Mouse (Mus musculus) neural tube, embryonic 12.5 days (tissue): ENCODE results near the gene Gm10073. TPM values are rescaled to one million over a fixed set of nuclear protein-coding genes. Genes with fewer than 3 reads are reported as not detected.
"Not testable (repeated sequence)": the region's sequence is repeated elsewhere in the genome, so short reads cannot be mapped to it uniquely, and the experiment has no call there.

Experiments used
- ATAC-seq: fragments of 200-750 bp; cut with Nextera tagmentation; 2 replicates; pipeline ENCODE4 v1.8.0; 2017; ENCODE audit warnings: low read depth, mild to moderate bottlenecking, moderate TSS enrichment, moderate library complexity; ENCODE audit not compliant: low FRiP score
- H3K27ac ChIP-seq: fragments of 300-500 bp; sonication (generic); 2 replicates; pipeline ENCODE4 v1.5.1; 2016
- H3K27me3 ChIP-seq: fragments of 300-500 bp; sonication (generic); replicated peaks from 2 replicates; pipeline ENCODE4 v1.6.1; 2016; ENCODE audit warnings: mild to moderate bottlenecking
- H3K36me3 ChIP-seq: fragments of 300-500 bp; sonication (generic); 2 replicates; pipeline ENCODE4 v1.6.1; 2016; ENCODE audit warnings: mild to moderate bottlenecking
- H3K4me1 ChIP-seq: fragments of 300-500 bp; sonication (generic); 2 replicates; pipeline ENCODE4 v1.6.1; 2016
- H3K4me2 ChIP-seq: fragments of 300-500 bp; sonication (generic); replicated peaks from 2 replicates; pipeline ENCODE4 v1.6.1; 2016; ENCODE audit warnings: mild to moderate bottlenecking
- H3K4me3 ChIP-seq: fragments of 300-500 bp; sonication (generic); 2 replicates; pipeline ENCODE4 v1.5.1; 2016
- H3K9ac ChIP-seq: fragments of 300-500 bp; sonication (generic); 2 replicates; pipeline ENCODE4 v1.6.1; 2016; ENCODE audit warnings: mild to moderate bottlenecking
- H3K9me3 ChIP-seq: fragments of 300-500 bp; sonication (generic); 2 replicates; pipeline ENCODE4 v1.6.1; 2016; ENCODE audit warnings: mild to moderate bottlenecking
- WGBS: fragments of 180-500 bp; shearing (Covaris S2); methylation state at CpG from one replicate; pipeline ENCODE4 v1.1.7; 2016; 5-methylcytosine and 5-hydroxymethylcytosine counted together
- polyA plus RNA-seq: library from polyadenylated mRNA; unstranded; fragments of >200 nt; fragmentation: Nextera tagmentation; extraction: Ambion mirVana; gene quantifications from 2 replicates; pipeline ENCODE4 v1.2.1, GENCODE M21; 2016

Gm10073 gene
- polyA plus RNA-seq, 1 experiment from 2014 or later = 2.9 TPM

- 72% methylated on average over 7 of the region's 7 CpGs for WGBS
- peaks cover 27% of the 10 kb centered on the region for H3K27me3 ChIP-seq
- no peak overlapping the region for H3K9ac ChIP-seq
- H3K9me3 ChIP-seq = no peaks in the 10 kb centered on the region
- H3K36me3 ChIP-seq = no peaks in the 10 kb centered on the region
- no peak overlapping the region for H3K27ac ChIP-seq
- ATAC-seq = no peak
- no peak overlapping the region for H3K4me3 ChIP-seq
- no peak overlapping the region for H3K4me2 ChIP-seq
- H3K4me1 ChIP-seq = no peaks in the 10 kb centered on the region
Observed at GRCm38 (mm10) chr8:106609076-106609903, 36.0 kb upstream of the Gm10073 start.

- Histone ChIP-seq H3K27me3 (peaks cover 36% of the 10 kb centered on the region), H3K4me1 (peaks cover 8% of the 10 kb centered on the region), H3K36me3 (no peaks in the 10 kb centered on the region), H3K9ac (no peak overlapping the region), H3K9me3 (no peaks in the 10 kb centered on the region), H3K4me2 (no peak overlapping the region), H3K4me3 (no peak overlapping the region), H3K27ac (no peak overlapping the region)
- WGBS = 60% methylated on average over 3 of the region's 3 CpGs
- ATAC-seq = no peak
Observed at GRCm38 (mm10) chr8:106608425-106608824, 35.2 kb upstream of the Gm10073 start.

- H3K4me1 ChIP-seq = peaks cover 13% of the 10 kb centered on the region
- not testable (repeated sequence) for H3K4me3 ChIP-seq, H3K27ac ChIP-seq, H3K9ac ChIP-seq, H3K9me3 ChIP-seq, H3K36me3 ChIP-seq, ATAC-seq, H3K4me2 ChIP-seq
- peaks cover 42% of the 10 kb centered on the region for H3K27me3 ChIP-seq
- WGBS = 88% methylated on average over 4 of the region's 4 CpGs
Observed at GRCm38 (mm10) chr8:106607783-106608182, 34.5 kb upstream of the Gm10073 start.

GRCm38 (mm10) chr8:106606601-106607145 lies 33.4 kb upstream of the Gm10073 start:
- no peaks in the 10 kb centered on the region for H3K9me3 ChIP-seq
- peaks cover 13% of the 10 kb centered on the region for H3K4me1 ChIP-seq
- no peak overlapping the region for H3K9ac ChIP-seq
- peaks cover 53% of the 10 kb centered on the region for H3K27me3 ChIP-seq
- no peak overlapping the region for H3K4me3 ChIP-seq
- no peak overlapping the region for H3K4me2 ChIP-seq
- ATAC-seq = no peak
- no peak overlapping the region for H3K27ac ChIP-seq
- WGBS = 52% methylated on average over 12 of the region's 15 CpGs
- H3K36me3 ChIP-seq = no peaks in the 10 kb centered on the region

- no peak overlapping the region for H3K4me3 ChIP-seq
- 56% methylated on average over 4 of the region's 4 CpGs for WGBS
- no peak overlapping the region for H3K27ac ChIP-seq
- no peak for ATAC-seq
- no peaks in the 10 kb centered on the region for H3K36me3 ChIP-seq
- no peak overlapping the region for H3K4me2 ChIP-seq
- no peaks in the 10 kb centered on the region for H3K9me3 ChIP-seq
- peaks cover 58% of the 10 kb centered on the region for H3K27me3 ChIP-seq
- H3K4me1 ChIP-seq = peaks cover 13% of the 10 kb centered on the region
- no peak overlapping the region for H3K9ac ChIP-seq
Observed at GRCm38 (mm10) chr8:106606121-106606520, 32.9 kb upstream of the Gm10073 start.

- no peaks in the 10 kb centered on the region for H3K36me3 ChIP-seq
- no peaks in the 10 kb centered on the region for H3K9me3 ChIP-seq
- 80% methylated on average over 7 of the region's 7 CpGs for WGBS
- no peak overlapping the region for H3K4me3 ChIP-seq
- no peak overlapping the region for H3K4me2 ChIP-seq
- no peak overlapping the region for H3K9ac ChIP-seq
- no peak overlapping the region for H3K27ac ChIP-seq
- ATAC-seq = no peak
- H3K27me3 ChIP-seq = peaks cover 60% of the 10 kb centered on the region
- peaks cover 13% of the 10 kb centered on the region for H3K4me1 ChIP-seq
Observed at GRCm38 (mm10) chr8:106605657-106606056, 32.4 kb upstream of the Gm10073 start.

GRCm38 (mm10) chr8:106603933-106604332 lies 30.7 kb upstream of the Gm10073 start:
- H3K9me3 ChIP-seq = no peaks in the 10 kb centered on the region
- H3K4me2 ChIP-seq = peak overlapping the region; percentile 86
- no peak for ATAC-seq
- no peak overlapping the region for H3K27ac ChIP-seq
- H3K36me3 ChIP-seq = no peaks in the 10 kb centered on the region
- H3K27me3 ChIP-seq = peaks cover 60% of the 10 kb centered on the region
- 1% methylated on average over 19 of the region's 19 CpGs for WGBS
- H3K4me3 ChIP-seq = peak overlapping the region; percentile 43
- H3K9ac ChIP-seq = no peak overlapping the region
- H3K4me1 ChIP-seq = peaks cover 13% of the 10 kb centered on the region

- Histone ChIP-seq H3K36me3 (no peaks in the 10 kb centered on the region), H3K9me3 (no peaks in the 10 kb centered on the region), H3K4me3 (peak within 1 kb of the TSS; percentile 43), H3K27me3 (peaks cover 60% of the 10 kb centered on the region), H3K4me2 (peak within 1 kb of the TSS; percentile 86), H3K9ac (peak within 1 kb of the TSS; percentile 13; the same call in 1 of the 2 replicates), H3K4me1 (peaks cover 13% of the 10 kb centered on the region), H3K27ac (no peak within 1 kb of the TSS)
- no peak for ATAC-seq
- WGBS = under 1% methylated on average over 53 of the region's 53 CpGs
Observed at GRCm38 (mm10) chr8:106603131-106603819, 30.0 kb upstream of the Gm10073 start, which contains the start of gene Cdh1. Gene Cdh1 (plus strand): TSS chr8:106603351.

GRCm38 (mm10) chr8:106599265-106599979 lies 26.2 kb upstream of the Gm10073 start:
- Histone ChIP-seq H3K9ac (no peak overlapping the region), H3K27me3 (peaks cover 34% of the 10 kb centered on the region), H3K4me3 (no peak overlapping the region), H3K4me2 (no peak overlapping the region), H3K9me3 (no peaks in the 10 kb centered on the region), H3K27ac (no peak overlapping the region), H3K4me1 (peaks cover 13% of the 10 kb centered on the region), H3K36me3 (no peaks in the 10 kb centered on the region)
- 20% methylated on average over 7 of the region's 7 CpGs for WGBS
- ATAC-seq = no peak

- peaks cover 11% of the 10 kb centered on the region for H3K27me3 ChIP-seq
- no peaks in the 10 kb centered on the region for H3K9me3 ChIP-seq
- no peak overlapping the region for H3K27ac ChIP-seq
- ATAC-seq = no peak
- H3K36me3 ChIP-seq = no peaks in the 10 kb centered on the region
- H3K4me2 ChIP-seq = no peak overlapping the region
- no peak overlapping the region for H3K9ac ChIP-seq
- H3K4me3 ChIP-seq = no peak overlapping the region
- no peaks in the 10 kb centered on the region for H3K4me1 ChIP-seq
- 99% methylated on average over 5 of the region's 5 CpGs for WGBS
Observed at GRCm38 (mm10) chr8:106597067-106597466, 23.8 kb upstream of the Gm10073 start.

GRCm38 (mm10) chr8:106595623-106596022 lies 22.4 kb upstream of the Gm10073 start:
- not testable (repeated sequence) for H3K9me3 ChIP-seq, H3K27me3 ChIP-seq, H3K4me3 ChIP-seq, H3K4me1 ChIP-seq, ATAC-seq, H3K9ac ChIP-seq, H3K4me2 ChIP-seq, H3K36me3 ChIP-seq, H3K27ac ChIP-seq
- 96% methylated on average over 3 of the region's 3 CpGs for WGBS

- WGBS = 63% methylated on average over 3 of the region's 3 CpGs
- no peak overlapping the region for H3K9ac ChIP-seq
- H3K4me1 ChIP-seq = no peaks in the 10 kb centered on the region
- ATAC-seq = no peak
- H3K4me3 ChIP-seq = no peak overlapping the region
- H3K36me3 ChIP-seq = no peaks in the 10 kb centered on the region
- H3K4me2 ChIP-seq = no peak overlapping the region
- H3K27ac ChIP-seq = no peak overlapping the region
- H3K9me3 ChIP-seq = no peaks in the 10 kb centered on the region
- no peaks in the 10 kb centered on the region for H3K27me3 ChIP-seq
Observed at GRCm38 (mm10) chr8:106592458-106592857, 19.2 kb upstream of the Gm10073 start.
